Mouse (Mus musculus) intestine, postnatal 0 days (tissue): ENCODE results near the gene Adgrg1. TPM values are rescaled to one million over a fixed set of nuclear protein-coding genes. Genes with fewer than 3 reads are reported as not detected.

ENCODE experiments used
- ATAC-seq: fragments of 200-750 bp; cut with Nextera tagmentation; 2 replicates; pipeline ENCODE4 v1.8.0; 2017; ENCODE audit warnings: mild to moderate bottlenecking, moderate TSS enrichment, moderate library complexity
- H3K27ac ChIP-seq: fragments of 300-500 bp; sonication (generic); 2 replicates; pipeline ENCODE4 v1.5.1; 2014; ENCODE audit warnings: mild to moderate bottlenecking, low read depth, low read length, moderate library complexity
- H3K27me3 ChIP-seq: fragments of 300-500 bp; sonication (generic); replicated peaks from 2 replicates; pipeline ENCODE4 v1.6.1; 2014; ENCODE audit warnings: low read length, mixed read lengths; ENCODE audit not compliant: control insufficient read depth, insufficient read depth
- H3K36me3 ChIP-seq: fragments of 300-500 bp; sonication (generic); 2 replicates; pipeline ENCODE4 v1.6.1; 2014; ENCODE audit warnings: mild to moderate bottlenecking, moderate library complexity; ENCODE audit not compliant: control insufficient read depth, insufficient read depth
- H3K4me1 ChIP-seq: fragments of 300-500 bp; sonication (generic); replicated peaks from 2 replicates; pipeline ENCODE4 v1.6.1; 2014; ENCODE audit warnings: antibody characterized with exemption, low read length, mixed read lengths; ENCODE audit not compliant: control insufficient read depth, insufficient read depth
- H3K4me2 ChIP-seq: fragments of 300-500 bp; sonication (generic); replicated peaks from 2 replicates; pipeline ENCODE4 v1.6.1; 2014; ENCODE audit warnings: low read depth, mild to moderate bottlenecking, moderate library complexity
- H3K4me3 ChIP-seq: fragments of 300-500 bp; sonication (generic); 2 replicates; pipeline ENCODE4 v1.5.1; 2014; ENCODE audit warnings: low read depth, low read length
- H3K9ac ChIP-seq: fragments of 300-500 bp; sonication (generic); 2 replicates; pipeline ENCODE4 v1.6.1; 2014; ENCODE audit warnings: mild to moderate bottlenecking, low read depth, low read length
- H3K9me3 ChIP-seq: fragments of 300-500 bp; sonication (generic); 2 replicates; pipeline ENCODE4 v1.6.1; 2016; ENCODE audit warnings: mixed run types; ENCODE audit not compliant: control insufficient read depth
- CTCF ChIP-seq: sonication (generic); IDR thresholded peaks from 2 replicates; pipeline ENCODE4 v1.5.1; 2016; ENCODE audit warnings: low read depth, mild to moderate bottlenecking, control low read depth, antibody characterized with exemption, moderate library complexity
- WGBS: fragments of 180-500 bp; shearing (Covaris S2); extraction: QIAGEN DNeasy Blood & Tissue Kit; methylation state at CpG from one replicate; pipeline ENCODE4 v1.1.7; 2014; 5-methylcytosine and 5-hydroxymethylcytosine counted together
- polyA plus RNA-seq: library from polyadenylated mRNA; unstranded; fragments of >200 nt; fragmentation: Nextera tagmentation; extraction: Ambion mirVana; gene quantifications from 2 replicates; pipeline ENCODE4 v1.2.1, GENCODE M21; 2015

Gene Adgrg1
- polyA plus RNA-seq, 1 experiment from 2014 or later: 22.7 TPM

DNA sequence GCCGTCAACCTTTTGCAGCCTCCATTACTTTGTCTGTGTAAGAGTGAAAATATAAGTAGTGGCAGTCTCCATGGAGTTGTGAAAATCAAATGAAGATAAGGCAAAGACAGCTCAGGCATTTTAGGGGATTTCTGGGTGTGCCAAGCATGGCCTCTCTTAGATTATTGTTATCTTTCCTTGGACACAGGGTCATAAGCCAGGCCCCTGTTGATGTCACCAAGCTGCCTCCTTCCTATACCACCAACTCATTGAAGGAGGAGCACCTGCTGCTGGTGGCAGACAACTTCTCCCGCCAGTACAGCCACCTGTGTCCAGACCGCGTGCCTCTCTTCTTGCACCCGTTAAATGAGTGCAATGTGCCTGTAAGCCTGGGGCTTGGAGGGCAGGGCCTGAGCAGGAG is 81.9 kb downstream of the Adgrg1 start:
- WGBS: 73% methylated on average over 5 of the region's 5 CpGs
- H3K27me3 ChIP-seq: no peaks in the 10 kb centered on the region
- no peak overlapping the region for H3K4me3 ChIP-seq
- no peak overlapping the region for H3K27ac ChIP-seq
- H3K4me1 ChIP-seq: no peaks in the 10 kb centered on the region
- no peak for TF ChIP-seq CTCF
- no peak overlapping the region for H3K4me2 ChIP-seq
- ATAC-seq: no peak
- no peaks in the 10 kb centered on the region for H3K9me3 ChIP-seq
- H3K9ac ChIP-seq: no peak overlapping the region
- no peaks in the 10 kb centered on the region for H3K36me3 ChIP-seq

DNA sequence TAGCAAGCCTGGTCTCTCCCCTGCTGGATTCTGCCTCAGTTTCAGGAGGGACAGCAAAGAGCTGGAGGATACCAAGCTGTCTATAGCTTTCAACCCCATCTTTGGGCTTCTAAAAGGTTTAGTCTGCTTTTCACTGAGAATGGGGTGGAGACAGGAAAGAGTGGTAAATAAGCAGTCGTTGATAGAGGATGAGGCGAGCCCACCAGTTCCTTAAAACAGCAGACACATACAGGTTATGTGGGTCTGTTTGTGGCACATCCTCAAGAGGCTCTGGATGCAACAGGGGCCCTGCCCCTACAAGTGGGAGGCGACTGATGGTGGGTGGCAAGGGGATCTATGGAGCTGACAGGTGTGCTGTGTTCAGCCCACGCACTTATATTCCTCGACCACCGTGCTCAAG is 84.1 kb downstream of the Adgrg1 start:
- TF ChIP-seq CTCF: no peak
- 79% methylated on average over 6 of the region's 6 CpGs for WGBS

DNA sequence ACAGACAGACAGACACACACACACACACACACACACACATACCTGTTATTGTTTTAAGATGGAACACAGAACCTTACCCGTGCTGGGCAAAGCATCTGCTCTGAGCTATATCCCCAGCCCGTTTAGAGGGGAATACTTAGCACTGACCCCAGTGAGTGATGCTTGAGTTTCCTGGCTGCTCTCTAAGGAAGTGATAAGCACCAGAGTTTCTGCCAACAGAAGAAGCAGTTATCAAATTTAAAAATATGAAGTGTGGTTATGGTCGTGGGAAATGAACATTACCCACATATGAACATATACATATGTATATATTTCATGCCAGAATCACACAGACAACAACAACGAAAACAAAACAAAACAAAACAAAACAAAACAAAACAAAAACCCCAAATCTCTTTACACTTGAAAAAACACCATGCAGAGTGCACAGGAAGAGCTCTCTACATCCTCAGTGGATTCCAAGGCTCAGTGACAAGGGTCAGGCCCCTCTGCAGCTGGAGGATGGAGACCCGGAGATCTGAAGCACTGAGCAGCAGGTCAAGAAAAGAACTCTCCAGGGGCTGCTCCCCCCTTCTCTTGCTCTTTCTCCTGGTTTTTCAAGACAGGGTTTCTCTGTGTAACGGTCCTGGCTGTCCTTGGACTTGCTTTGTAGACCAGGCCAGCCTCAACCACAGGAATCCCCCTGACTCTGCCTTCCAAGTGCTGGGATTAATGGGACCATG is 85.4 kb downstream of the Adgrg1 start:
- Histone ChIP-seq H3K36me3 (no peaks in the 10 kb centered on the region), H3K9ac (no peak overlapping the region), H3K27ac (no peak overlapping the region), H3K4me1 (no peaks in the 10 kb centered on the region), H3K4me3 (no peak overlapping the region), H3K4me2 (no peak overlapping the region), H3K9me3 (no peaks in the 10 kb centered on the region), H3K27me3 (no peaks in the 10 kb centered on the region)
- 52% methylated on average over 6 of the region's 6 CpGs for WGBS
- no peak for TF ChIP-seq CTCF
- ATAC-seq: no peak

More for the DNA sequence above, 84.1 kb downstream of the Adgrg1 start:
- no peak overlapping the region for H3K4me3 ChIP-seq
- H3K4me1 ChIP-seq: no peaks in the 10 kb centered on the region
- no peaks in the 10 kb centered on the region for H3K9me3 ChIP-seq
- H3K36me3 ChIP-seq: no peaks in the 10 kb centered on the region
- no peaks in the 10 kb centered on the region for H3K27me3 ChIP-seq
- no peak overlapping the region for H3K27ac ChIP-seq
- ATAC-seq: no peak
- H3K4me2 ChIP-seq: no peak overlapping the region
- no peak overlapping the region for H3K9ac ChIP-seq

Other genes with a start within 250 kb of the Adgrg1 start
- 0.05 TPM in 1 of 2 replicates, not detected in the other for gene Ccl22, start 229.2 kb upstream of the Adgrg1 start, polyA plus RNA-seq
- 91.8 and 95.5 TPM in 2 replicates for gene Cx3cl1, start 202.7 kb upstream of the Adgrg1 start, polyA plus RNA-seq
- gene Ccl17, start 164.3 kb upstream of the Adgrg1 start, polyA plus RNA-seq: 1.2 and 1.3 TPM in 2 replicates
- 79.4 and 80.7 TPM in 2 replicates for gene Coq9, start 136.4 kb upstream of the Adgrg1 start, polyA plus RNA-seq
- 88.1 and 95.1 TPM in 2 replicates for gene Ciapin1, start 136.4 kb upstream of the Adgrg1 start, polyA plus RNA-seq
- 70.4 and 75.1 TPM in 2 replicates for gene Polr2c, start 117.3 kb upstream of the Adgrg1 start, polyA plus RNA-seq
- gene Dok4, start 98.4 kb upstream of the Adgrg1 start, polyA plus RNA-seq: 51.0 and 52.1 TPM in 2 replicates
- 7.2 and 7.7 TPM in 2 replicates for gene Ccdc102a, start 56.7 kb upstream of the Adgrg1 start, polyA plus RNA-seq
- gene Adgrg5, start 51.1 kb upstream of the Adgrg1 start, polyA plus RNA-seq: 1.3 and 1.5 TPM in 2 replicates
- 4.2 and 4.7 TPM in 2 replicates for gene Adgrg3, start 42.9 kb downstream of the Adgrg1 start, polyA plus RNA-seq
- not detected in 2 replicates for gene Drc7, start 80.4 kb downstream of the Adgrg1 start, polyA plus RNA-seq
- gene Katnb1, start 106.4 kb downstream of the Adgrg1 start, polyA plus RNA-seq: 12.7 and 14.2 TPM in 2 replicates
- gene Kifc3, start 228.1 kb downstream of the Adgrg1 start, polyA plus RNA-seq: 20.9 and 21.1 TPM in 2 replicates